Mouse (Mus musculus) E14TG2a.4 (cell line): ENCODE data around the gene Capn11.

Experiments used
- CTCF ChIP-seq: conservative IDR thresholded peaks from 2 replicates; pipeline ENCODE4 v1.5.1; 2014; ENCODE audit warnings: low read length
- POU5F1 ChIP-seq: IDR thresholded peaks from 2 replicates; pipeline ENCODE4 v1.6.1; 2014; ENCODE audit warnings: low read length, borderline replicate concordance

DNA sequence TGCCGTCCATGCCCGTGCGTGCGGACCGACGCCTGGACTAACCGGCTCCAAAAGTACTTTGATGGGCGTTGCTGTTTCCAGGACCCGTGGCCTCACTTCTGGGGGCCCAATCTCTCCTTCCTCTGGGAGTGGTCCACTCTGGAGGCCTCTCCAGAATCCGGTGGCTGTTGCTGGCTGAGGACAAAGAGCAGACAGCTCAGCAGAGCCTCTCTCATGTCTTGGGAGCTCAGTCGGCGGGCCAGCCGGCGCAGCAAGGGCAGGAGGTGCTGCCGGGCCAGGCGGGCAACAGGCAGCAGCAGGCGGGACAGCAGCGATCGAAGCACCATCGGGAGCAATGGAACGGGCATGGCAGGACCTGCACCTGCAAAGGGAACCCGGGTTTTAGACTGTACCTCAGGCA is 57.8 kb downstream of the Capn11 start:
- no peak for TF ChIP-seq CTCF
- no peak for TF ChIP-seq POU5F1
